Mouse (Mus musculus) Patski (cell line): Measurements from ENCODE around the gene B830017H08Rik. TPM values are rescaled to one million over a fixed set of nuclear protein-coding genes. Genes with fewer than 3 reads are reported as not detected.

ENCODE experiments used
- ATAC-seq: fragments of 100-300 bp; one replicate; pipeline ENCODE4 v1.8.0; 2021
- CTCF ChIA-PET: fragments of 350-600 bp; sonication (Branson Sonifier 250); formaldehyde crosslinking; loops from one replicate; lab custom pipeline; 2022; ENCODE audit warnings: inconsistent platforms; lab: Charles Lee
- POLR2A ChIA-PET: fragments of 350-600 bp; sonication (Branson Sonifier 250); formaldehyde crosslinking; loops from one replicate; lab custom pipeline; 2022; ENCODE audit warnings: antibody characterized with exemption, inconsistent platforms; lab: Charles Lee
- DNase-seq: peaks from one replicate; pipeline ENCODE4 v3.0.0-alpha.2; 2011; ENCODE audit warnings: low read depth, low spot score
- H3K27me3 ChIP-seq: fragments of 371-371 bp; one replicate; pipeline ENCODE4 v1.5.1; 2021
- CTCF ChIP-seq: fragments of 100-300 bp; IDR thresholded peaks from one replicate; pipeline ENCODE4 v1.5.1; 2021
- in situ Hi-C: fragments of 300-500 bp; cut with MboI; formaldehyde crosslinking; loops from 3 replicates; pipeline ENCODE4 v1.11.1; 2018; ENCODE audit warnings: low pct_unique_long_range_greater_than_20kb, mixed read lengths
- polyA plus RNA-seq: library from polyadenylated mRNA; unstranded; gene quantifications from one replicate; pipeline ENCODE4 v1.2.3, GENCODE M21; 2021

B830017H08Rik gene
- polyA plus RNA-seq, 1 experiment from 2014 or later, result 0.21 TPM

DNA sequence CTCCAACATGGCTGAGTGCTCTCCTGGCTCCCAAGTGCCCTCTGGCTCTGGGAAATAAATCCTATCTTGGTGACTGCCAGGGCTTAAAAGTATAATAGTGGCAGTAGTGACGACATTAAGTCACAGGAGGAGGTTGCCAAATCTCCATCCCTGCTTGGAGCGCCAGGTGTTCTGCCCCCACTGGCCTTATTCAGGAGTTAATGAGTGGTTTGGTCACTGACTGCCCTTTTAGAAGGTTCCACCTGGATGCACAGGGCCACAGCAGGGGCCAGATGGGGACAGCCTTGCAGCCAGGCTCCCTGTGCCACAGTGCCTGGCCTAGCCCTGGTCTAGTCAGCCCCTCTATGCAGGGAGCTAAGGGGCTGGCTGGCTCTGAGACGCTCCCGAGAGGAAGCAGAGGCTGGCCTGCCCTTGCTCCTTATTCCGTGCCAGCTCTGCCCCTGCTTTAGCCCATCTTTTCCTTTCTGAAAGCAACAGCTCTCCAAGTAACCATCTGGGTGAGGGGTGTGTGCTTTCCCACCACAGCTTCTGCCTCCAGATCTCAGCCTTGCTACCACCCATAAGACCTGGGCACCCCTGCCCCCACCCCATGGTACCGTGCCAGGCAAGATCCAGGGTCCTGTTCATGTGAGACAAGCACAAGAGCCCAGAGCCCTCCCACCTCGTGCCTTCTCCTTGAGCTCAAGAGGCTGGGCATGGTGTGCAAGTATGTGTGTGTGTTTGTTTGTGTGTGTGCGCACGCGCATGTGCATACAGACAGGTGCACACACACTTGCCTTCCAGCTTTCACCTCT lies 2.3 kb upstream of the B830017H08Rik start:
- in situ Hi-C loops, result no loop called here
- ATAC-seq, result peak; percentile 31
- no peak for DNase-seq
- H3K27me3 ChIP-seq, result peaks cover 17% of the 10 kb centered on the region
- POLR2A ChIA-PET, result interaction anchor here (0.7 to 1.3 kb wide), 3 partner anchors 14 to 21 kb away, joined by 3 to 4 read pairs (median 3); no protein-coding TSS in a partner anchor
- CTCF ChIA-PET, result interaction anchor here (0.8 to 2.1 kb wide), 7 partner anchors 10 to 98 kb away, joined by 3 to 12 read pairs (median 3); partner anchors contain the start of gene Med15
- TF ChIP-seq CTCF, result no peak

DNA sequence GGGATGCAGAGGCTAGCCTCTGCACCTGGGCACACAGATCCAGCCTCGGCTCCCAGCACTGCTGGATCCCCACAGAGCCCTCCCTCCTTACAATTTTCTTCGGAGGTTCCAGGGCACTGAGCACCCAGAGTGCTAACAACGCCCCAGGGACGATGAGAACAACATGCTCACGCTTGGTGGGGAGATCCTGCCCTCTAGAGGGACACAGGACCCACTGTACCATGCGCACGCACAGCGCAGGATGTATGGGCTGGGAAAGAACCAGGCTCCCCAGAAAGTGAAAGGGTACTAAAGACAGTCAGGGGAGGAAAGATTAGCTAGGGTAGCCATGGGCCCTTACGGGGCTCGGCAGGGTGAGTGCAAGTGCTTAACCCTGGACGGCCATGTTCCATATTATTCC lies 1.1 kb upstream of the B830017H08Rik start:
- no peak for ATAC-seq
- ChIA-PET CTCF (interaction anchor here (1.0 to 1.6 kb wide), 6 partner anchors 14 to 99 kb away, joined by 3 to 5 read pairs (median 3); partner anchors contain the start of gene Med15), POLR2A (no interaction called here)
- DNase-seq, result no peak
- TF ChIP-seq CTCF, result no peak
- peaks cover 17% of the 10 kb centered on the region for H3K27me3 ChIP-seq
- in situ Hi-C loops, result no loop called here

GRCm38 (mm10) chr16:17833321-17833680 lies 380 bp downstream of the B830017H08Rik start:
- no peak for ATAC-seq
- no peak for DNase-seq
- in situ Hi-C loops, result no loop called here
- ChIA-PET CTCF (interaction anchor here (0.9 to 1.7 kb wide), 2 partner anchors 14 to 16 kb away, joined by 3 to 7 read pairs; no protein-coding TSS in a partner anchor), POLR2A (interaction anchor here (1.6 kb wide), 1 partner anchor 21 kb away, joined by 4 read pairs; no protein-coding TSS in a partner anchor)
- TF ChIP-seq CTCF, result no peak
- H3K27me3 ChIP-seq, result peaks cover 17% of the 10 kb centered on the region

GRCm38 (mm10) chr16:17833681-17834399 lies 919 bp downstream of the B830017H08Rik start:
- no peak for ATAC-seq
- CTCF ChIA-PET, result interaction anchor here (0.7 to 1.7 kb wide), 4 partner anchors 9 to 15 kb away, joined by 3 to 7 read pairs (median 4); no protein-coding TSS in a partner anchor
- POLR2A ChIA-PET, result interaction anchor here (1.6 kb wide), 1 partner anchor 21 kb away, joined by 4 read pairs; no protein-coding TSS in a partner anchor
- in situ Hi-C loops, result no loop called here
- peaks cover 17% of the 10 kb centered on the region for H3K27me3 ChIP-seq
- TF ChIP-seq CTCF, result no peak
- DNase-seq, result no peak

DNA sequence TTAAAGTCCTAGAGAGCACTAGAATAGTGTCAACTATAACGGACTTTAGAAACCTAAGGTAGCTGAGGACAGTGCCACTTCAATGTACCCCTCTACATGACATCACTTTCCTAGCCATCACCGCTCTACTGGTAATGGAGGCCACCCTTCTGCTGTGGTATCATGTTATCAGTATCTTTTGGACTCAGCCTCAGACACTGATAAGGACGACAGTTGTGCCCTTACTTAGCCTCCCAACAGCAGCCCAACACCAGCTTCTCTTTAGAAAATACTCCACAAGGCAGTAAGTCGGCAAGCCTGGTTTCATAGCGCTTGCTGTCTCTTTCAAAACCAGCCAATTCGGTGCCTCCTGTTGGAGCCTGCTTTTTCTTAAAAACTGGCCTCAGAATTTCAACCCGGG lies 1.6 kb downstream of the B830017H08Rik start:
- in situ Hi-C loops, result no loop called here

GRCm38 (mm10) chr16:17835481-17835880 lies 2.6 kb downstream of the B830017H08Rik start:
- peaks cover 17% of the 10 kb centered on the region for H3K27me3 ChIP-seq
- ATAC-seq (no peak), DNase-seq (no peak)
- in situ Hi-C loops, result no loop called here
- no peak for TF ChIP-seq CTCF
- ChIA-PET CTCF (interaction anchor here (1.0 to 1.9 kb wide), 2 partner anchors 9 to 14 kb away, joined by 3 to 6 read pairs; no protein-coding TSS in a partner anchor), POLR2A (no interaction called here)

More for the DNA sequence above, 1.6 kb downstream of the B830017H08Rik start:
- H3K27me3 ChIP-seq, result peaks cover 17% of the 10 kb centered on the region
- TF ChIP-seq CTCF, result no peak
- no peak for DNase-seq
- POLR2A ChIA-PET, result interaction anchor here (1.6 kb wide), 1 partner anchor 22 kb away, joined by 4 read pairs; no protein-coding TSS in a partner anchor
- CTCF ChIA-PET, result interaction anchor here (0.7 to 1.7 kb wide), 3 partner anchors 10 to 14 kb away, joined by 3 to 7 read pairs (median 4); no protein-coding TSS in a partner anchor
- no peak for ATAC-seq

DNA sequence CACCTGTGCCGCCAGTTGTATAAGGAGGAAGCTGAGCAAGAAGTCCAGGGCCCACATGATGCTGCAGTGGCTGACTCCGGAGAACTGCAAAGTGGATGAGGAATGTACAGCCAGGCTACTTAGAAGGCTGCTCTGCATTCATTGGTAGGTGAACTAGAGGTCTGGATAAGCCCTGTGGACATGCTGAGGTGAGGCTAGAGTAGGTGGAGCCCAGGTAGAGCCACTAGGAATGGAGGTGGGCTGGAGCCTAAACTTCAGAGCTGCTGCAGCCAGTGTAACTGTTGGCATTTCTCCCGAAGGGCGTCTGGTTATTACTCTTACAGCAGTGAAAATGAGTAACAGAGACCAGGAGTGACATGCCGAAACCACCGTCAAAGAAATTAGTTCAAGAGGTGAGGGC lies 5.1 kb downstream of the B830017H08Rik start, which contains the start of gene Car15:
Gene Car15, minus strand, starts transcription at position 314 of the 400 bp plus-strand sequence.
- ChIA-PET POLR2A (no interaction called here), CTCF (interaction anchor here (1.2 to 2.2 kb wide), 2 partner anchors 12 to 13 kb away, joined by 4 to 7 read pairs; no protein-coding TSS in a partner anchor)
- in situ Hi-C loops, result no loop called here
- TF ChIP-seq CTCF, result no peak
- DNase-seq (no peak), ATAC-seq (no peak)
- H3K27me3 ChIP-seq, result peaks cover 12% of the 10 kb centered on the region

DNA sequence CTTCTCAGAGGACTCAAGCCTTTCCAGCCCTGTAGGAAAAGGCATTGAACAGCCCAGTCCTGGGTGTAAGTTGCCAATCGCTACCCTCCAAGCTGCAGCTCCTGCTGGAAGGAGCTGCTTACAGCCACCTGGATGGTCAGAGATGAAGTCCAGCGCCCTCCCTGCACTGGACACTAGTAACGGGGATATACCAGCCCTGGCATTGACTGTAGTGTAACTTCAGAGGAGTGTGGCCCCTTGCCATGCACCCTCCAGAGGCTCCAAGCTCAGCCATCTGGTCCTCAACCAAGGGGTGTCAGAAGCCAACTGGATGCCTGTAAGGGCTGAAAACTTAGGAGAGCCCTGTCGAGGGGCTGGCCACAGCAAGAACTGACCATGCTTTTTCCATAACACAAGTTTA lies 7.1 kb downstream of the B830017H08Rik start:
- peaks cover 1% of the 10 kb centered on the region for H3K27me3 ChIP-seq
- ChIA-PET POLR2A (no interaction called here), CTCF (interaction anchor here (2.2 kb wide), 1 partner anchor 10 kb away, joined by 7 read pairs; no protein-coding TSS in a partner anchor)
- TF ChIP-seq CTCF, result no peak
- in situ Hi-C loops, result loop anchor here (5.0 kb wide), 1 partner anchor 113 kb away; no protein-coding TSS in a partner anchor
- DNase-seq, result no peak
- ATAC-seq, result no peak

DNA sequence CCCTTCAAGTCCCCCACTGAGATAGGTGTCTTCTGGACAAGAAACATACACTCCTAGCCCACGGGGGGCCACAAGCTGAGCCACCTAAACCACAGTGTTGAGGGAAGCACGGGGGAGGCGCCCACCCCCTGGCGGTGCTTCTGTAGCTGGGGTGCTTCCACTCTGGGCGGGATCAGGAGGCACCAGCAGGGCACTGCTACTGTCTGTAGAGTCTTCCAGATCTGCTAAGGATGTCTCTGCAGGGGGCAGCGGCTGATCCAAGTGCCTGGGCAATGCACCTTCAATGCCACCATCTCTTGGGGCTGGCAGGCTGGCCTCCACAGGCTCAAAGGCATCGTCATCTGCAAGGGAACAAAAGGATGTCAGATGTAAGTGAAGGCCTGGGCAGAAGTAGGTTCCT lies 9.5 kb downstream of the B830017H08Rik start:
- no peak for ATAC-seq
- in situ Hi-C loops, result loop anchor here (5.0 kb wide), 1 partner anchor 115 kb away; no protein-coding TSS in a partner anchor
- no peak for DNase-seq
- POLR2A ChIA-PET, result no interaction called here
- no peaks in the 10 kb centered on the region for H3K27me3 ChIP-seq
- TF ChIP-seq CTCF, result no peak
- CTCF ChIA-PET, result no interaction called here
